Mouse (Mus musculus) stomach, postnatal 0 days (tissue): ENCODE measurements at regions not wholly inside any gene's neighbourhood (a gene's known extent, or its start where the extent isn't known, plus 50 kb on each side); places are given as distances from the start of the nearest gene placed in this dataset.

Experiments
- CTCF ChIP-seq: IDR thresholded peaks from 2 replicates; pipeline ENCODE4 v1.5.1; 2016; ENCODE audit warnings: antibody characterized with exemption, low read depth, mild to moderate bottlenecking, moderate library complexity
- EP300 ChIP-seq: optimal IDR thresholded peaks from 2 replicates; pipeline ENCODE3; 2016; ENCODE audit warnings: antibody characterized with exemption

DNA sequence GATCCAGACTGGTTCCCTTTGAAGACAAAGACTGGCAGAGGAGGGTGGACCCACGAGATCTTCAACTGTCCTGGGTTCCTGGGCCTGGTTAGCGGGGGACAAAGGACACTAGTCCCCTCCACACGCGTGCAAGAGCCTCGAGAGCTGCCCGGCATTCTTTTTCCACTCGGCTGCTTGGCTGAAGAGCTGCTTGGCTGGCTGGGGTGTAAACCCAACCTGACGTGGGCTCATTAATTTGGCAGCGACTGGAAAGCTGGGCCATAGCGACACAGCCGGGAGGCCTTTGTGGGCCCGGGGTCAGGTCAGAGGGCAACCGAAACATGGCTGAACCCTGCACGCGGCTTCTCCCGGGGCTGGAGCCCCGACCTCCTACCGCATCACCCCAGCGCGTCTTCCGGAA lies 62.0 kb downstream of the Gm10320 start:
- TF ChIP-seq CTCF (no peak), EP300 (no peak)
